Mouse (Mus musculus): ENCODE results near the gene Taf11.

Taf11 gene

GRCm38 (mm10) chr17:27920676-27921075 lies 11.0 kb upstream of the Taf11 start:
- DNase-seq: peak; percentile 68

GRCm38 (mm10) chr17:27916366-27916765 lies 6.7 kb upstream of the Taf11 start:
- no peak for DNase-seq

DNA sequence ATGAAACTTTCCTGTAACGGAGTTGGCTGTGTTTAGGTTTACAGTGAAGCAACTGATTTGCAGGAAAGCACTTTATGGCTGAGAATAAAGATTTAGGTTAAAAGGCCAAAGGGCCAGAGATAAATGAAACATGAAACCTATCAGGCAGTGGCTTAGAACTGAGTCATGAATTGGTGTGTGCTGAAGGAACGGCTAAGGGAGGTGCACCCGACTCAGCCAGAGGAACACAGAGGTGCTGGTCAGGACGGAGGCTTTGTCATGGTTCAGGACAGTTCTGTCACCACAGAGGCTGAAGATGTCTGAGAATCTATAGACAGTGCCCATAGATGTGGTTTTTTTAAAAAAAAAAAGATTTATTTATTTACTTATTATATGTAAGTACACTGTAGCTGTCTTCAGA lies 5.1 kb upstream of the Taf11 start:
- no peak for DNase-seq

- DNase-seq: no peak
These were observed 1.7 kb upstream of the Taf11 start for GRCm38 (mm10) chr17:27911371-27911770.

DNA sequence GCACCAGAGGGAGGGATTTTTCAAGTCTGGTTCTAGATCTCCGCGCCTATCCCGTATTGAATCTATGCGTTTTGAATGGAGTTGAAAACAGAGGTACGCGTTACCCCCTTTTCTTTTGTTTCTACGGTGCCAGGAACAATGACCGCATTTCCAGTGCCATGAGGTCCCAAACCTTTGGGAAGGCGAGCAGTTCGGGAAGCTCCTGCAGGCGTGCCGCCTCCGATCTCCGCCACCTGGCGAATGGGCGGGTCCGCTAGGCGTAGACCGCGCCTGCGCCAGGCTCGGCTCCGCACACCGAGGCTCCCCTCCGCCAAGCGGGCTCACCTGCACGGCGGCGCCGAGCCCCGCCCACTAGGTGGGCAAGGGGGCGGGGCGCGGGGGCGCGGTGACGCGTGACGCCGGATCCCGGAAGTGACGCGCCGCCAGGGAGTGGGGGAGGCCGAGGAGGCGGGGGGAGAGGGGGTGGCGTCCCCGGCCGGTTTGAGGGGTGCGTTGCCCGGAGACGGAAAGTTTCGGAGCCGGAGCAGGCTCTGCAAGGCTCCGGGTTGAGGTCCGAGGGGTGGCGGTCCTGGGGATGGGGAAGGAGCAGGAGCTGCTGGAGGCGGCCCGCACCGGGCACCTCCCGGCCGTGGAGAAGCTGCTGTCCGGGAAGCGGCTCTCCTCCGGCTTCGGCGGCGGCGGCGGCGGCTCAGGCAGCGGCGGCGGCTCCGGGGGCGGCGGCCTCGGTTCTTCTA lies 589 bp downstream of the Taf11 start, which contains the start of gene Anks1:
TSS of gene Anks1 (plus strand) at position 419 of the 734 bp plus-strand sequence.
- DNase-seq: peak; percentile 89

- DNase-seq: peak; percentile 21
These were observed 1.3 kb downstream of the Taf11 start for GRCm38 (mm10) chr17:27908206-27908887.

- peak; percentile 95 for DNase-seq
These were observed 2.0 kb downstream of the Taf11 start for GRCm38 (mm10) chr17:27907512-27908205.

DNA sequence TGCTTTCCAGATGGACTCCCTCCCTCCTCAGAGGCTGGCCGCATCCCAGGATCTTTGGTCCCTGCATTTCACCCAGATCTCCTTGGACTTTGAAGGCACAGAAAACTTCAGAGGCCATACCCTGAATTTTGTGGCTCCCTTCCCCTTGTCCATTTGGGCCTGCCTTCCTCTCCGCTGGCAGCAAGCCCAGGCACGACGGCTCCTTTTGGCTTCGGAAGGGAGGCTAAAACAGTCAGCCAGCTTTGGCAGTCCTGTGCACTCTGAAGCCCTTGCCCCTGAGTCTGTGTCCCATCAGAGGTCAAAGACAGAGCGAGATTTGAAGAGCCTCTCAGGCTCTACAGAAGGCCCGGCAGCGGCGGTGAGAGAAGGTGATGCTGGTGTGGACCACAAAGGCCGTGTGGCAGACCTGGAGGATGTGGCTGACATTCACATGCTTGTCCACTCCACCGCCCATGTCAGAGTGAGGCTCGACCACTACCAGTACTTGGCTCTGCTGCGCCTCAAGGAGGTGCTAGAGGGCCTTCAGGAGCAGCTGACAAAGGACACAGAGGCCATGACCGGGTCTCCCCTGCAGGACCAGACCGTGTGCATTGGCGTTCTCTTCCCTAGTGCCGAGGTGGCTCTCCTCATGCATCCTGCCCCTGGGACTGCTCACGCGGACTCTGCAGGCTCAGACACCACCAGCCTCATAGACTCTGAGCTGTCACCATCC lies 23.0 kb downstream of the Taf11 start:
- DNase-seq: no peak

DNA sequence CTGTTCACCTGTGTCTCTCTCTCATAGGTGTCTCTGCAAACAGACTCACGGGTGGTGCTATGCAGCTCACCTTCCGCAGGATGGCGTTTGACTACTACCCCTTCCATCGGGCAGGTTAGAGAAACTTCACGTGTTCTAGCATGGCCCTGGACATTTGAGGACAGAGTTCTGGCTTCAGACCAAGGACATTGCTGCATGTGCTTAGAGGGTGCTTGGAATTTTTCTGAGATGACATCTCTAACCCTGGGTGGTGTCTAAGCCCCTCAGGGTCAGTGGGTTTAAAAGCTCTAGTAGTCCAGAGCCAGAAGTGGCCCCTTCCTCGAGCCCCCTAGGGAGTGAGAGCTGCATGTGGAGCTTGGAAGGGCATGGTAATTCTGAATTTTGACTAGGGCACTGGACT lies 25.6 kb downstream of the Taf11 start:
- DNase-seq: no peak

DNA sequence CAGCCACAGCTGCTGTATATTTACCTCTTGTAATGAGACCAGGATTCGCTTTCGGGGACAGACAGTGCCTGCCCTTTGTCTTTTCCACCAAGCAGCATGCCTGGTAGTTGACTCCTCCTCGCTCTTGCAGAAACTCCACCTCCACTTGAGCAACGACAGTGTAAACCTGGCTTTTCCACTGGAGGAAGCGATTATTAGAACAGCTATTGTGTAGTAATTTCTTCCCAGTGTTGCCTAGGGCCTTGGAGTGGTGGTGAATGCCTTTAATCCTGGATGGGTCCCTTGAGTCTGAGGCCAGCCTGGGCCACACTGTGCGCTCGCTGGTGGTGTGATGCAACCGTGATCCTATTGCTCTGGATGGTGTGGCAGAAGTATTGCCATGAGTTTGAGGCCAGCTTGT lies 26.5 kb downstream of the Taf11 start:
- no peak for DNase-seq

GRCm38 (mm10) chr17:27881518-27881917 lies 28.1 kb downstream of the Taf11 start:
- peak; percentile 16 for DNase-seq

- DNase-seq: no peak
These were observed 35.1 kb downstream of the Taf11 start for GRCm38 (mm10) chr17:27874510-27874909.

- no peak for DNase-seq
These were observed 36.1 kb downstream of the Taf11 start for GRCm38 (mm10) chr17:27873583-27873982.

DNA sequence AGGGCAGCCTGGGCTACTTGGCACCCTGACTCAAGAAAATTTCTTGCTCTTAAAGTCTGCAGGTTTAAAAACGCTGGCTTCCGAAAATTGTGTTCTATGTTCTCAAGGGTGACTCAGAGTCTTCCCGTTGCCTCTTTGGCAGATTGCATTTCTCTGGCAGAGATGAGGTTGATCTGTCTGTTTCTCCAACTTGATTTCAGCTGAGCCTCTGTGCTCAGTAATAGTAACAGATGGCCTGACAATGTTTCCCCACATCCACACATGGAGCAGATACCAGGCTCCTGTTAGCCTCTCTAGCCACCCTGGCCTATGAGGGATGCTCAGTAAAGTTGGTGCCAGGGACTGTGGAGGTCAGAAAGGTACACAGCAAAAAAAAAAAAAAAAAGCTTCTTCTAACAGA lies 37.8 kb downstream of the Taf11 start:
- DNase-seq: no peak

DNA sequence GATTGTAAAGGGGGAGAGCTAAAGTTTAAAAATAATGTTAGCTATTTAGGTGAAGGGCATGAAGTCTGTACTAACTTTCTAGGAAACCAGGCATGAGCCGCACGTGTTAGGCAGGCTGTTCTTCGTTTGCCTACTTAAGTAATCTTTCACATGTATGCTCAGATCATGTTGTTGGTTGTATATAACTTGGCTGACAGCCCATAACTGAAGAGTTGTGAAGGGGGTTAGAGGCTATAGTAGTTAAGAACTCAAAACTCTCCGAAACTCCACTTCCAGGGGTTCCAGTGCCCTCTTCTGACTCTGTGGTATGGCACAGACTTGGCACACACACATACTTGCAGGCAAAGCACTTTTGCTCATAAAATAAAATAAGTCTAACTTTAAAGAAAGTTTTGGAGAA lies 42.9 kb downstream of the Taf11 start:
- no peak for DNase-seq

GRCm38 (mm10) chr17:27865461-27865860 lies 44.2 kb downstream of the Taf11 start:
- DNase-seq: no peak

DNA sequence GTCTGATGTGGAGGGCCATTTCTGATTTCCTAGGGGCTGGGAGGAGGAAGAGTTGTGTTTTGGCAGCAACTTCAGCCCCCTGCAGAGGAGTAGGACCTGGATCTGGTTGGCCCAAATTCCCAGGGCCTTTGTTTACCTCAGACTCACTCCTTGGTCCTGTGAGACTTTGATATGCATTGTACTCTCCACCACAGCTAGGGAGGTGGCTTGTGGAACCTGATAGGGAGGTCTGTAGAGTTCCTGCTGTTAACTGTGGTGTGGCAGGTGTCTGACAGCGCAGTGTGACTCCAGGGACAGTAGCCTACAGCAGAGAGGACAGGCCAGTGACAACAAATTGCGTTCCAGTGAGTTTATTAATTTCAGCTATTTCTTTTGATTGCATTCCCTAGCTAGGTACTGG lies 50.5 kb downstream of the Taf11 start:
- no peak for DNase-seq

DNA sequence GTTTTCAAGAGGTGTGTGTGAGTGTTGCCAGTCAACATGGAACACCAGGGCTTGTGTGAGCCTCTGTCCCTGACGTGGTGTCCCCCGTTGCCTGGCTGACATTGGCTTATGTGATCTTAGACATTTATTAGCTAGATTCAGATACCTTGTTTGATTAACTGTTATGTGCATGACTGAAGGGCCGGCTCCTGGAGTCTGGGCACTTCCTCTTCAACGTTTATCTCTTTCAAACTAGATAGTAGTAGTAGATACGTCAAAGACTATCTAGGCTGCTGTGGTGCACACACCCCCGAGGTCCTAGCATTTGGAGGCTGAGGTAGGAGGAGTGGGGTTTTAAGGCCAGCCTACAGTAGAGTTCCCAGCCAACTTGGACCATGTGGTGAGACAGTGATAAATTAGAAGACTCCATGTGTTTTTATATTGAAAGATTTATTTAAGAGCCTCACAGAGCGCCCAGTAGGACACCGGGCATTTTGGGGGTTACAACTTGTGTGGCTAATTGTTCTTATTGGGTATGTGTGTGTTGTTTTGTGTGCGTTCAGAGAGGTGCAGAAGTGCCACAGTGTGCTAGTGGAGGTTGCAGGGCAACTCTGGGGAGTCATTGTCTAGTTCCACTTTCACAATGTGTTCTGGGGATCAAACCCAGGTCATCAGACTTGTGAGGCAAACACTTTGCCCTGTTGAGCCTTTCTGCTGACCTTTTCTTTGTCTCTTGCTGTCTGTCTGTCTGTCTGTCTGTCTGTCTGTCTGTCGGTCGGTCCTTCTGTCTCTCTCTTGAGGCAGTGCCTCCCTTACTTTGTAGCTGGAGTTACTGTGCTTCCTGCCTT lies 51.8 kb downstream of the Taf11 start:
- no peak for DNase-seq

- peak; percentile 66 for DNase-seq
These were observed 52.6 kb downstream of the Taf11 start for GRCm38 (mm10) chr17:27856798-27857648.

DNA sequence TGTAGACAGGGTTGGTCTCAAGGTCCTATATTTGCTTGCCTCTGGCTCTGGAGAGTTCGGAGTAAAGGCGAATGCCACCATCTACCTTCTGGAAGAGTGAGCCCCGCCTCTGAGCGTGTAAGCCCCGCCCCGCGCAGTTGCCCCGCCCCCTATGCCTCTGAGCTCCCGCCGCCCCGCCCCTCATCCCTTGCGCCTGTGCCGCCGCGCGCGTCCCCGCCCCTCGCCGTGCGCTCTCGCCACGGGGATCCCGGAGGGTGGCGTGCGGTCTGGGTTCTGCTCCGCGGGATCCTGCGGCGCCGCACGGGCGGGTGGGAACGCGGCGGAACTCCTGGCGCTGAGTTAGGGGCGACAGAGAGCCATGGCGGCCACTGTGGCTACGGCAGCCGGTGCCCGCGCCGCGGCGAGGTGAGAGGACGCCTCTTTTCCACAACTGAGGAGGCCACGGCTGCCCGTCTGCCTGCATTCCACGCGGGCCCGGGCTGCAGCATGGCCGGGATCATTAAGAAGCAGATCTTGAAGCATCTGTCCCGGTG lies 53.3 kb downstream of the Taf11 start, which contains the start of gene Uhrf1bp1:
TSS of gene Uhrf1bp1 (plus strand) at position 177 of the 533 bp plus-strand sequence.
- DNase-seq: peak; percentile 77
